Mouse (Mus musculus) limb, embryonic 15.5 days (tissue): ENCODE data around the gene Ddx52. TPM values are rescaled to one million over a fixed set of nuclear protein-coding genes. Genes with fewer than 3 reads are reported as not detected.

ENCODE experiments used
- ATAC-seq: fragments of 200-750 bp; cut with Nextera tagmentation; 2 replicates; pipeline ENCODE4 v1.8.0; 2017; ENCODE audit warnings: low read depth, moderate TSS enrichment; ENCODE audit not compliant: insufficient number of reproducible peaks, low FRiP score, low TSS enrichment
- H3K27ac ChIP-seq: fragments of 300-500 bp; sonication (generic); 2 replicates; pipeline ENCODE4 v1.5.1; 2015; ENCODE audit warnings: moderate library complexity, mild to moderate bottlenecking, inconsistent platforms
- H3K27me3 ChIP-seq: fragments of 300-500 bp; sonication (generic); 2 replicates; pipeline ENCODE4 v1.6.1; 2015; ENCODE audit warnings: inconsistent platforms
- H3K36me3 ChIP-seq: fragments of 300-500 bp; sonication (generic); 2 replicates; pipeline ENCODE4 v1.6.1; 2015; ENCODE audit warnings: inconsistent platforms
- H3K4me1 ChIP-seq: fragments of 300-500 bp; sonication (generic); 2 replicates; pipeline ENCODE4 v1.6.1; 2015; ENCODE audit warnings: inconsistent platforms
- H3K4me2 ChIP-seq: fragments of 300-500 bp; sonication (generic); 2 replicates; pipeline ENCODE4 v1.6.1; 2015; ENCODE audit warnings: mild to moderate bottlenecking, inconsistent platforms
- H3K4me3 ChIP-seq: fragments of 300-500 bp; sonication (generic); 2 replicates; pipeline ENCODE4 v1.5.1; 2015; ENCODE audit warnings: mild to moderate bottlenecking, inconsistent platforms
- H3K9ac ChIP-seq: fragments of 300-500 bp; sonication (generic); 2 replicates; pipeline ENCODE4 v1.6.1; 2015; ENCODE audit warnings: inconsistent platforms
- H3K9me3 ChIP-seq: fragments of 300-500 bp; sonication (generic); 2 replicates; pipeline ENCODE4 v1.6.1; 2016; ENCODE audit warnings: inconsistent platforms
- WGBS: fragments of 180-500 bp; shearing (Covaris S2); methylation state at CpG from one replicate; pipeline ENCODE4 v1.1.7; 2015; 5-methylcytosine and 5-hydroxymethylcytosine counted together
- polyA plus RNA-seq: library from polyadenylated mRNA; unstranded; fragments of >200 nt; fragmentation: Nextera tagmentation; extraction: Ambion mirVana; gene quantifications from 2 replicates; pipeline ENCODE4 v1.2.1, GENCODE M21; 2015

Ddx52 gene
- polyA plus RNA-seq, 1 experiment from 2014 or later, result 32.5 TPM

GRCm38 (mm10) chr11:83974561-83975346 lies 32.9 kb downstream of the Ddx52 start:
- H3K4me1 ChIP-seq, result no peaks in the 10 kb centered on the region
- no peak overlapping the region for H3K4me3 ChIP-seq
- H3K27me3 ChIP-seq, result no peaks in the 10 kb centered on the region
- H3K9ac ChIP-seq, result no peak overlapping the region
- no peak overlapping the region for H3K4me2 ChIP-seq
- no peak for ATAC-seq
- no peaks in the 10 kb centered on the region for H3K9me3 ChIP-seq
- WGBS, result 74% methylated on average over 7 of the region's 7 CpGs
- H3K27ac ChIP-seq, result no peak overlapping the region
- H3K36me3 ChIP-seq, result peaks cover 35% of the 10 kb centered on the region

DNA sequence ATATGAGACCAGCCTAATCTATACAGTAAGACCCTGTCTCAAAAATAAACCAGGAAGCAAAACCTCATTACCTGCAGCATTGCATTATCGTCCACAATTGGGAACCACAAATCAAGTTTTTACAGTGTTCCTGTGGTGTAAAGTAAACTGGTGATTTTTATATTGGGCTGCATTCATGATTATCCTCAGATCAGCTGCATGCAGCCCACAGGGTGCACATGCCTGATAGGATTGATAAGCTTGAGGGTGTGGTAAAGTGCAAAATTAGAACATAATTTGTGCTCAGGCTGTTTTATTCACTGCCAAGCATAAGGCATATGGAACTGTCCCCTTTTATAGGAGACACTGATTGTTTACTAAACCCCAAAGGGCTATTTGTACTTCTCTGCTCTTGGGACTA lies 33.6 kb downstream of the Ddx52 start:
- H3K27ac ChIP-seq, result no peak overlapping the region
- 72% methylated on average over 1 of the region's 1 CpGs for WGBS
- H3K9me3 ChIP-seq, result no peaks in the 10 kb centered on the region

GRCm38 (mm10) chr11:83976236-83976977 lies 34.5 kb downstream of the Ddx52 start:
- no peak overlapping the region for H3K27ac ChIP-seq
- H3K9ac ChIP-seq, result no peak overlapping the region
- H3K4me3 ChIP-seq, result no peak overlapping the region
- H3K4me1 ChIP-seq, result no peaks in the 10 kb centered on the region
- no peaks in the 10 kb centered on the region for H3K27me3 ChIP-seq
- no peaks in the 10 kb centered on the region for H3K9me3 ChIP-seq
- WGBS, result 77% methylated on average over 13 of the region's 13 CpGs
- ATAC-seq, result no peak
- H3K4me2 ChIP-seq, result no peak overlapping the region
- H3K36me3 ChIP-seq, result peaks cover 46% of the 10 kb centered on the region

More for the DNA sequence above, 33.6 kb downstream of the Ddx52 start:
- peaks cover 41% of the 10 kb centered on the region for H3K36me3 ChIP-seq
- no peak overlapping the region for H3K4me2 ChIP-seq
- no peak overlapping the region for H3K9ac ChIP-seq
- H3K27me3 ChIP-seq, result no peaks in the 10 kb centered on the region
- no peak overlapping the region for H3K4me3 ChIP-seq
- no peak for ATAC-seq
- no peaks in the 10 kb centered on the region for H3K4me1 ChIP-seq

DNA sequence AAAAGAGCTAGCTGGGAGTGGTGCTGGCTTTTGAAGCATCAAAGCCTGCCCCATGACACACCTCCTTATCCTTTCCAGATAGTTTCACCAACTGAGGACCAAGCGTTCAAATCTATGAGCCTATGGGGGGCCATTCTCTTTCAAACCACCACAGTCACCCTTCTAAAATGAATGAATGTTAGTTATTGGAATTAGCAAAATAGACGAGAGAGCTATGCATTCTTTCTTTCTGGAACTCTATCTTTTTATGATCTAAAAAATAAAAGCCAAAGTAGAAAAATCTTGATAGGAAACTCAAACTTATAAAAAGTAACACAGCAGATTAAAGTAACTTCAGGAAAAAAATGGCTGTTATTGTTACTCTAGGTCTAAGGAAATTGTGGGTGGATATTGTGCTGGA lies 35.9 kb downstream of the Ddx52 start:
- ATAC-seq, result no peak
- H3K27me3 ChIP-seq, result no peaks in the 10 kb centered on the region
- no peak overlapping the region for H3K27ac ChIP-seq
- H3K4me1 ChIP-seq, result no peaks in the 10 kb centered on the region
- H3K4me3 ChIP-seq, result no peak overlapping the region
- H3K36me3 ChIP-seq, result peaks cover 48% of the 10 kb centered on the region
- 82% methylated on average over 2 of the region's 2 CpGs for WGBS
- no peak overlapping the region for H3K4me2 ChIP-seq
- H3K9ac ChIP-seq, result no peak overlapping the region
- no peaks in the 10 kb centered on the region for H3K9me3 ChIP-seq

GRCm38 (mm10) chr11:83979992-83980391 lies 38.1 kb downstream of the Ddx52 start:
- H3K4me2 ChIP-seq, result no peak overlapping the region
- no peak overlapping the region for H3K4me3 ChIP-seq
- ATAC-seq, result no peak
- H3K4me1 ChIP-seq, result no peaks in the 10 kb centered on the region
- H3K36me3 ChIP-seq, result peaks cover 55% of the 10 kb centered on the region
- no peak overlapping the region for H3K27ac ChIP-seq
- no peaks in the 10 kb centered on the region for H3K27me3 ChIP-seq
- H3K9ac ChIP-seq, result no peak overlapping the region
- no peaks in the 10 kb centered on the region for H3K9me3 ChIP-seq
- WGBS, result 85% methylated on average over 6 of the region's 6 CpGs

GRCm38 (mm10) chr11:83981338-83981737 lies 39.5 kb downstream of the Ddx52 start:
- WGBS, result 79% methylated on average over 10 of the region's 10 CpGs

GRCm38 (mm10) chr11:83991701-83992100 lies 49.8 kb downstream of the Ddx52 start:
- Histone ChIP-seq H3K9ac (no peak overlapping the region), H3K36me3 (peaks cover 70% of the 10 kb centered on the region), H3K4me2 (no peak overlapping the region), H3K4me3 (no peak overlapping the region), H3K4me1 (no peaks in the 10 kb centered on the region), H3K27ac (no peak overlapping the region), H3K9me3 (no peaks in the 10 kb centered on the region), H3K27me3 (no peaks in the 10 kb centered on the region)
- ATAC-seq, result no peak
- WGBS, result 64% methylated on average over 4 of the region's 4 CpGs

More at GRCm38 (mm10) chr11:83981338-83981737, 39.5 kb downstream of the Ddx52 start:
- no peaks in the 10 kb centered on the region for H3K27me3 ChIP-seq
- peaks cover 59% of the 10 kb centered on the region for H3K36me3 ChIP-seq
- no peak overlapping the region for H3K4me3 ChIP-seq
- no peaks in the 10 kb centered on the region for H3K4me1 ChIP-seq
- no peak overlapping the region for H3K9ac ChIP-seq
- H3K4me2 ChIP-seq, result no peak overlapping the region
- no peak overlapping the region for H3K27ac ChIP-seq
- ATAC-seq, result no peak
- no peaks in the 10 kb centered on the region for H3K9me3 ChIP-seq

- no peak for ATAC-seq
Observed at GRCm38 (mm10) chr11:83993428-83993827, 51.6 kb downstream of the Ddx52 start.

DNA sequence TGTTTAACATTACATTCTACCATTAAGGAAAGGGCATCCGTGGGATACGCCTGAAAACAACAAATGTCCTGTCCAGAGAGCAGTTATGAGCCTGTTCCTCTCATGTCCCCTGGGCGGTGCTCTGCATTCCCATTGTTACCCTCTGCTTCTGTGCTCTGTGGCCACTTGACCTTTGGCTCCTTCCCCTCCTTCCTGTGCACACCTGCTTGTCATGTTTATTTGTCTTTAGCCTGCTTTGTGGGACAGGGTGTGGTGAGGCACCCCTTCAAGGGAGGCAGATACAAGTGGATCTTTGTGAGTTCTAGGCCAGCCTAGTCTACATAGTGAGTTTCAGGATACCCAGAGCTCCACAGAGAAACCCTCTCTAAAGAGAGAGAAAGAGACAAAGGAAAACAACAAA lies 52.6 kb downstream of the Ddx52 start:
- Histone ChIP-seq H3K27me3 (no peaks in the 10 kb centered on the region), H3K36me3 (peaks cover 78% of the 10 kb centered on the region), H3K4me3 (no peak overlapping the region), H3K4me1 (no peaks in the 10 kb centered on the region), H3K9ac (no peak overlapping the region), H3K9me3 (no peaks in the 10 kb centered on the region), H3K27ac (no peak overlapping the region), H3K4me2 (no peak overlapping the region)
- WGBS, result 74% methylated on average over 3 of the region's 3 CpGs
- ATAC-seq, result no peak

More at GRCm38 (mm10) chr11:83993428-83993827, 51.6 kb downstream of the Ddx52 start:
- Histone ChIP-seq H3K27ac (no peak overlapping the region), H3K9me3 (no peaks in the 10 kb centered on the region), H3K4me2 (no peak overlapping the region), H3K36me3 (peaks cover 73% of the 10 kb centered on the region), H3K27me3 (no peaks in the 10 kb centered on the region), H3K4me1 (no peaks in the 10 kb centered on the region), H3K9ac (no peak overlapping the region), H3K4me3 (no peak overlapping the region)
- 52% methylated on average over 2 of the region's 2 CpGs for WGBS

- Histone ChIP-seq H3K4me1 (no peaks in the 10 kb centered on the region), H3K27ac (no peak overlapping the region), H3K27me3 (no peaks in the 10 kb centered on the region), H3K9ac (no peak overlapping the region), H3K4me2 (no peak overlapping the region), H3K9me3 (no peaks in the 10 kb centered on the region), H3K36me3 (peaks cover 74% of the 10 kb centered on the region), H3K4me3 (no peak overlapping the region)
- 91% methylated on average over 2 of the region's 2 CpGs for WGBS
- no peak for ATAC-seq
Observed at GRCm38 (mm10) chr11:83995535-83995950, 53.7 kb downstream of the Ddx52 start.

GRCm38 (mm10) chr11:83997171-83997868 lies 55.5 kb downstream of the Ddx52 start:
- H3K4me3 ChIP-seq, result no peak overlapping the region
- no peaks in the 10 kb centered on the region for H3K9me3 ChIP-seq
- H3K4me2 ChIP-seq, result no peak overlapping the region
- H3K9ac ChIP-seq, result no peak overlapping the region
- no peaks in the 10 kb centered on the region for H3K4me1 ChIP-seq
- no peak for ATAC-seq
- H3K36me3 ChIP-seq, result peaks cover 70% of the 10 kb centered on the region
- H3K27ac ChIP-seq, result no peak overlapping the region
- no peaks in the 10 kb centered on the region for H3K27me3 ChIP-seq
- WGBS, result 91% methylated on average over 5 of the region's 5 CpGs

DNA sequence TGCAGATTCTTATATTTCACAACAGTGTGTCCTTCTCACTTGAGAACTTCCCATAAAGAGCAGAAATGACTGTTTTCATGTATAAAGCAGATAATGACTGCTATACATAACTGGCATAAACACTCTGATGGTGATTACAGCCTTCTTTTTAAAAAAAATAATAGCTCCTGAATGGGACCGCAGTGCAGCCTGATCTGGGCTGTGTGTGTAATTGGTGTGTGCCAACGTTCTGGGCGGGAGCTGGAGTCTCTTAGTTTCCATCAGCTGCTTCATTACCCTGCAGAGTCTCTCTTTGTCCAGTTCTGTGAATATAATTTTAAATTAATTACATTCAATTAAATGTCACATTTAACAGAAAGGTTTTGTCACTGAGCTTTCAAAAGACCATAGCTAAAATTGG lies 57.1 kb downstream of the Ddx52 start:
- no peaks in the 10 kb centered on the region for H3K4me1 ChIP-seq
- WGBS, result 76% methylated on average over 3 of the region's 3 CpGs
- no peaks in the 10 kb centered on the region for H3K27me3 ChIP-seq
- peaks cover 72% of the 10 kb centered on the region for H3K36me3 ChIP-seq
- no peak overlapping the region for H3K4me2 ChIP-seq
- no peak overlapping the region for H3K27ac ChIP-seq
- no peaks in the 10 kb centered on the region for H3K9me3 ChIP-seq
- H3K9ac ChIP-seq, result no peak overlapping the region
- no peak overlapping the region for H3K4me3 ChIP-seq
- no peak for ATAC-seq
